Mouse (Mus musculus) cerebellum, postnatal 14 days (tissue): ENCODE measurements around the gene Tuba1a.

Source experiments
- DNase-seq, 2 experiments: peaks; one replicate each; pipeline ENCODE4 v3.0.0; 2021; ENCODE audit warnings: mixed read lengths in 2 of 2

Gene Tuba1a

DNA sequence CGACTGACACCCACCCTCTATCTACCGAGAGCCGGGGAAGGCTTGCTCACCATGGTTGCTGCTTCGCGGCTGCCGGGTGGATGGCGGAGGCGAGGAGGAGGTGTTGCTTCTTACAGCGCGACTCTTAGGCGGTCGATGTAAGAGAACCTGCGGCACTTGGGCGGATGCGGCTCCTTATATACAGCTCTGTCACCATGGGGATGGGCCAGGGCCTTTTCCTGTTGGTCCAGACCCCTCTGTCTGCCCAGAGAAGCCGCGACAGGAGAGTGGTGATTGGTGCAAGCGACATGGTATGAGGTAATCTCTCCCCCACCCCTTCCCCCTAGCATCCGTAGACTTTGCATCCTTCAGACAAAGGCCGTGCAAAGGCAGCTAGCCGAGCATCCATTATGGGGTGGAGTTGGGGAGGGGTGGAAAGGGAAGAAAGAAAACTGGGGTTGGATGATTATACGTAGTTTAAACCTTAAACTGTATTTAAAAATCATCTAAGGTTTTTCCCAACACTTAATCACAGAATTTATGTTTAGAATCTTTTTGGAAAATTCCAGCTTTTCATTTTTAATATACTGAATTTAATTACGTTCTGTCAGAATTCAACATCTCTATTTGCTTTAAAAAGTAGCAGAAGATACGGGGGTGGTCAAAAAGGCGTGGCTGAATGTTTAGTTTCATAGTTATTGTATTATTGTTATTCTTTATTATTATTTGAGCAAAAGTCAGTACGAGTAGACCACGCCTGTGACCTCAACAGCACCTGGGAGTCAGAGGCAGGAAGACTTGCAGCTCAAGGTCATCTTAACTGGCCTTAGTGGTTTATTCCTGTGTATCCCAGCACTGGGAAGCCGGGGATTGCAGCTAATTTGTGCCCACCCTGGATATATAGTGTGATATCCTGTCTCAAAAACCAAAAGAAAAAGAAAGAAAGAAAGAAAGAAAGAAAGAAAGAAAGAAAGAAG is at the start of gene Tuba1a, which contains the start of gene Gm49450:
TSS of gene Tuba1a (minus strand) at position 303 of the 956 bp plus-strand sequence.
TSS of gene Gm49450 (minus strand) at position 151 of the 956 bp plus-strand sequence.
- peak; percentile 98 for DNase-seq

GRCm38 (mm10) chr15:99001451-99001931 is 48.0 kb upstream of the Tuba1a start:
- DNase-seq = no peak

DNA sequence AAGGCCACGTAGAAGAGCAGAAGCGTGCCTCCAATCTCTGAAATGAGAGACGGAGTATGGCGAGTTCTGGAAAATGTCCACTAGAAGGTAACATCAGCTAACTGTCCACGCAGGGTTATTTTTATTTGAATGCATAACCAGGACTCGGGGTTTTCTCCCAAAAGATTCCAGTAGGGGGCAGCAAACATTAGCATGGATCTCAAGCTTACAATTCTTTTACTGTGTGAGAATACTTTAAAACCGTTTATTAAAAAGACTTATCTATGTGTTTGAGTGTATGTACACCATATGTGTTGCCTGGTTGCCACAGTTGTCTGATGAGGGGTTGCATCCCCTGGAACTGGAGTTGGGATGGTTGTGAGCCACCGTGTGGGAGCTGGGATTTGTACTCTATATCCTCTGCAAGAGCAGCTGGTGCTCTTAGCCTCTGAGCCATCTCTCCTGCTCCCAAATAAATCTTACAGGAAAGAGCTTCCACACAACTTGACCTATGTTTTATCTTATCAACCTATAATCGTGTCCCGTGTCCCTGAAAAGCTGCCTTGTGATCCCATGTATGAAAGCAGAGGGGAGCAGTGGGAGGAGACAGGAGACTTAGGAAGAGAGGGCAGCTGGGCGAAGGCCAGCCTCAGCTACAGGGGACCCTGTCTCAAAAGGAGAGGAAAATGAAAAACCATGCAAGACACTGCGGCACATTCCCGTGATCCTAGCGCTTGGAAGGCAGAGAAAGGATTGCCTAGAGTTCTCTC is 47.2 kb upstream of the Tuba1a start:
- peak; percentile 78 to 83 for DNase-seq

DNA sequence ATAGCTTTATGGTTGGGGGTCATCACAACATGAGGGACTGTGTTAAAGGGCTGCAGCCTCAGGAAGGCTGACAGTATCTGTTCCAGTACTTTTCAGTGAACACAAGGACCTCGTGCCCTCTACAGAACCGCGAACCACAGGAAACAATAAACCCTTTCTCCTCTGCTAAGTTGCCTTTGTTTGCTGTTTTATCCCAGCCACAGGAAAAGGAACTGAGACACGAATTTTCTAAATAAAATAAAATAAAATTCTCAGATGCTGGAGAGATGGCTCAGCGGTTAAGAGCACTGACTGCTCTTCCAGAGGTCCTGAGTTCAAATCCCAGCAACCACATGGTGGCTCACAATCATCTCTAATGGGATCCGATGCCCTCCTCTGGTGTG is 45.3 kb upstream of the Tuba1a start:
- DNase-seq = no peak

- no peak for DNase-seq
Observed at GRCm38 (mm10) chr15:98997938-98998774, 44.7 kb upstream of the Tuba1a start.

DNA sequence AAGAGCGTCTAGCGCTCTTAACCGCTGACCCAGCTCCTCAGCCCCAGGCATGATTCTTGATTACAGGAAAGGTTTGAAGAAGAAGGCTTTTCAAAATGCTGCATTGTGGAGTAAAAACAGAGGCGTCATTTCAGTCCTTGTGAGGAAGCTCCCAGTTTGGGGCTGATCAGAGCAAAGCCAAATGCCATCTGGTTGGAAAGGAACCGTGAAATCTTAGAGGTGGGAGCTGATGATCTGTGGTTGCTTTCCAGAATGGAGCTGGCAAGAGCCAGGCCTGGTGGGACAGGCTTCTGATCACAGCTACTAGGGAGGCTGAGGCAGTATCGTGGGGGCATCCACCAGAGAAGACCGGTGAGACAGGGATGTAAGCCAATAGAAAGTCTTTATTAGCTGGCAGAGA is 43.3 kb upstream of the Tuba1a start:
- peak in 1 of 2 experiments; percentile 62 for DNase-seq

DNA sequence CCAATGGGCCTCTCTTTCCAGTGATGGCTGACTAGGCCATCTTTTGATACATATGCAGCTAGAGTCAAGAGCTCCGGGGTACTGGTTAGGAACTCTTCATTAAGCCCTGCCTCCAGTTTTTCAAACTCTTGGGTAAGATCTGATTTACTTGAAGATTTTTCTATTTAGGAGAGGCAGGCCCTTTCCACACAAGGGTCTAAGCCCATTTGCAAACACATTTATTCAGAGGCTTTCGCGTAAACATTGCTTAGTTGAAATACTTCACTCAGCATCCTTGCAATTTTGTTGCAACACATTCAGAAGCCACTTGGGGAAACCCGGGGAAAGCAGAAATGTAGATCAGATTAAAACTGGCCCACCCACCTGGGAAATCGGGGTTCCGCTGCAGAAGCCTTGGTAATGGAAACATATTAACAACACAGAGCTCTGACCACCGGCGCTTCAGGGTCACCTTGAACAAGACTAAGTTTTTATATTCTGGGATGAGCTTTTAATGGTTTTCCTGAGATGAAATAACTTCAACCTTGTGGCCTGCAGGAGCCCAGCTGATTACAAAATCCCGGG is 41.5 kb upstream of the Tuba1a start:
- DNase-seq = no peak

- peak; percentile 93 to 96 for DNase-seq
Observed at GRCm38 (mm10) chr15:98993865-98994264, 40.4 kb upstream of the Tuba1a start.

DNA sequence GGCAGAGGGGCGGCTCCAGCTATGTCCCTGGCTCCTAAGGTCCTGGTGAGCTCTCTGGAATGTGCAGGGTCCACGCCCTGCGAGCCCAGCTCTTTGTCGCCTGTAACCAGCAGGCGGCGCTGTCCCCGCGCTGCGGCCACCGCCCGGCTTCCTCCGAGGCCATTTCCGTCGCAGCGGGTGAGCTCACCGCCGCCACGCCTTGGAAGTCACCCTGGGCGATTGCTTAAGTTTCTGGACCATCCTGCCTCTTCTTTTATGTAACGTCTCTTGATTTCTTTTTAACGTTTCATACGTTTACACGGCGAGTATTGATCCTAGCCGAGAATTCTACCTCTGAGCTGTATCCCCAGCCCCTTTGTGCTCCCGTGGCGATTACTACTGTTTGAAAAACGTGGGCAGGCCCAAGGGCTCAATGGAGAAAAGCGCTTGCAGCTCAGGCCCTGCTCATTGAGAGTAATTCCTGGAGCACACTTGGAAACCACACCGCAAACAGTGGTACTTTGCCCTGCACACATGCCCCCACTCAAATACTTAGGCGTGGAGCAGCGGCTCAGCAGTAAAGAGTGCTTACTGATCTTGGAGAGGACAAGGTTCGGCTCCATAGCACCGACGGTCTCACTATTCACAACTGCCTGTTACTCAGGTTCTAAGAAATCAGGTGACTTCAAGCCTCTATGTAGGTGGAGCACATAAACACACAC is 39.7 kb upstream of the Tuba1a start:
- DNase-seq = peak; percentile 98

- peak; percentile 73 to 76 for DNase-seq
Observed at GRCm38 (mm10) chr15:98992086-98992912, 38.8 kb upstream of the Tuba1a start.

GRCm38 (mm10) chr15:98991540-98992050 is 38.1 kb upstream of the Tuba1a start:
- DNase-seq = no peak

GRCm38 (mm10) chr15:98990669-98991539 is 37.4 kb upstream of the Tuba1a start:
- DNase-seq = peak; percentile 68 to 73

GRCm38 (mm10) chr15:98989701-98990430 is 36.4 kb upstream of the Tuba1a start:
- peak in 1 of 2 experiments; percentile 11 for DNase-seq

DNA sequence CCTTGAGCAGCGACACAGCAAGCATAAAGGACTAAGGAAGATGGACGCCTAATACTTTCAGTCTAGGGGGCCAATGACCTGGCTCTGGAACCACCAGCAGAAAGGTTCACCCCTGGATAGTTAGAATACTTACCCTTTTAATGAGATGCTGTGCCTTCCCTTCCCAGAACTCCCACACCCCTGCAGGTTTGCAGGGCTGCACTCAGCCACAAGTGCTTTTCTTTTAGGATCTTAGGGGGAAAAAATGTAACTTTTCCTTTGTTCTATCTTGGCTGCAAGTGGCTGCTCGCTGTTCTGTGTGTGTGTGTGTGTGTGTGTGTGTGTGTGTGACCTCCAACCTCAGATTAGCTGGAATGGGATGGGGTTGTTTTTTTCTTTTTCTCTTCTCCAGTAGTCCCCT is 35.3 kb upstream of the Tuba1a start:
- DNase-seq = peak in 1 of 2 experiments; percentile 23

DNA sequence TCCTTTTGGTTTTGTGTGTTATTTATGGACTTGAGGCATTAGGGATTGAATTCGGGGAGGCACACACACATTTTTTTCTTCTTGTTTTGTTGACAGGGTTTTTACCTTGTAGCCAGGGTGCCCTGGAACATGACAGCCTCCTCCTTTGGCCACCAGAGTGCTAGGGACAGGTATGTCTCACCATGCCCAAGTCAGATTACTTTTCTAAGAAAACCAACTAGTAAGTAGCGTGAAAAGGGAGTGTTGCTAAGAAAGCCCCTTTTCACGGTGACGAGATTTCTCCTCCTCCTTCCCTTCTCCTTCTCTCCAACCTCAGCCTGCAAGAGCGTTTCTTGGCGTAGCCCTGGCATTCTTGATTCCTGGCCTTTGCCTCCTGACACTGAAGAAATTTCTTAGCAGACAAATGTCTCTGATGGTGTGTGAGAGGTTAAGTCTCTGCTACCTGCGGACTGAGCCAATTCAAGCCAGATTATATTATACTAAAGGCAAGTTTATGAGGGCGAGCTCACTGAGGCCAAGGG is 34.2 kb upstream of the Tuba1a start:
- DNase-seq = peak in 1 of 2 experiments; percentile 36

DNA sequence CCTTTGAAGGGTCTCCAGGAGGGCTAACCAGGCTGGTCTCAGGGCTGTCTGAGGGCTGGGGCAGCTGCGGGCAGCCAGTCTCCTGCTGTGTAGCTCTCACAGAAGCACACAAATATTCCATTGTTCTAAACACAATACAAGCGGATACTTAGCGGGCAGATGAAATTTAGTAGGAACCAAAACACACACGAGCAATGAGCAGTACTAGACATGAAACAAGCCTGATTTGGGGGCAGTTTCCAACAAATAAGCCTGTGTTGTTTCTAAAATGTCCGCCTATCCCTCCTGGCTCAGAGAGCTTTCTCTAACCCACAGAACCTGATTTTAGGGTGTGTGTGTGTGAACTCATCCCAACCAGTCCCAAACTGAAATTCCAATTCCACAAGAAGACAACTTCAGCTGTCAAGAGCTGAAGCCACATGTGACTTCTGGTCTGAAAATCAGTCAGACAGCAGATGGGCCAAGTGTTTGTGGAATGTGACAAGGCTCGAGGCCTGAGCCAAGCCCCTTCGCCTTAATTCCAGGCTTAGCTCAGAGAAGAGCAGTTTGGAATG is 33.7 kb upstream of the Tuba1a start:
- peak; percentile 66 to 67 for DNase-seq

- peak in 1 of 2 experiments; percentile 42 for DNase-seq
Observed at GRCm38 (mm10) chr15:98985982-98986715, 32.6 kb upstream of the Tuba1a start.
